Mouse (Mus musculus) limb, embryonic 12.5 days (tissue): ENCODE data around the gene Supt4a. TPM values are rescaled to one million over a fixed set of nuclear protein-coding genes. Genes with fewer than 3 reads are reported as not detected.

ENCODE experiments used
- ATAC-seq: fragments of 200-750 bp; cut with Nextera tagmentation; 2 replicates; pipeline ENCODE4 v1.8.0; 2017; ENCODE audit warnings: low read depth, moderate TSS enrichment; ENCODE audit not compliant: insufficient number of reproducible peaks, insufficient read depth, low FRiP score, low TSS enrichment
- H3K27ac ChIP-seq: fragments of 300-500 bp; sonication (generic); 2 replicates; pipeline ENCODE4 v1.5.1; 2016; ENCODE audit warnings: mild to moderate bottlenecking, moderate library complexity
- H3K27me3 ChIP-seq: fragments of 300-500 bp; sonication (generic); 2 replicates; pipeline ENCODE4 v1.6.1; 2016; ENCODE audit warnings: mild to moderate bottlenecking, moderate library complexity
- H3K36me3 ChIP-seq: fragments of 300-500 bp; sonication (generic); 2 replicates; pipeline ENCODE4 v1.6.1; 2016; ENCODE audit warnings: mild to moderate bottlenecking, moderate library complexity
- H3K4me1 ChIP-seq: fragments of 300-500 bp; sonication (generic); replicated peaks from 2 replicates; pipeline ENCODE4 v1.6.1; 2016
- H3K4me2 ChIP-seq: fragments of 300-500 bp; sonication (generic); 2 replicates; pipeline ENCODE4 v1.6.1; 2016; ENCODE audit warnings: mild to moderate bottlenecking, moderate library complexity
- H3K4me3 ChIP-seq: fragments of 300-500 bp; sonication (generic); replicated peaks from 2 replicates; pipeline ENCODE4 v1.5.1; 2016; ENCODE audit warnings: mild to moderate bottlenecking
- H3K9ac ChIP-seq: fragments of 300-500 bp; sonication (generic); replicated peaks from 2 replicates; pipeline ENCODE4 v1.6.1; 2016; ENCODE audit warnings: mild to moderate bottlenecking, moderate library complexity
- H3K9me3 ChIP-seq: fragments of 300-500 bp; sonication (generic); 2 replicates; pipeline ENCODE4 v1.6.1; 2016; ENCODE audit warnings: mild to moderate bottlenecking, moderate library complexity
- WGBS: fragments of 180-500 bp; shearing (Covaris S2); methylation state at CpG from one replicate; pipeline ENCODE4 v1.1.7; 2016; 5-methylcytosine and 5-hydroxymethylcytosine counted together
- polyA plus RNA-seq: library from polyadenylated mRNA; unstranded; fragments of >200 nt; fragmentation: Nextera tagmentation; extraction: Ambion mirVana; gene quantifications from 2 replicates; pipeline ENCODE4 v1.2.1, GENCODE M21; 2016

Supt4a gene
- polyA plus RNA-seq, 1 experiment from 2014 or later, result 167 TPM

DNA sequence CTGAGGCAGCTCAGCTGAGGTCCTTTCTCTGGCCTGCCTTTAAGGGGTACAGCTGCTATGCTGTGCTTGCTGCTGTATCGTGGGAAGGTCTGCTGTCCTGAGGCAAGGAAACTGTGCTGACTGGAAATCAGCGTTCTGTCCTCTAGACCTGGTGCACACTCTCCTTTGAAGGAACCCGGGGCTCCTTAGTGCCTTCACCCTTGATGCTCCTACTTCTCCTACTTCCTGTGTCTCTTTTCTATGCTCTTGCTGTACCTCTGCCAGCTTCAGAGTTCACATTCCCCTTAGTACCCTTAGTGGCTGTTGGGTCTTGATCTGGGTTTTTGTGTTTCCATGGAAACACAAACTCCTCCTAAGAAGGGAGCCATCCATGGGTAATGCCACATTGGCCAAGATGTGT, 6.3 kb downstream of the Supt4a start:
- WGBS, result 94% methylated on average over 3 of the region's 3 CpGs
- peaks cover 57% of the 10 kb centered on the region for H3K36me3 ChIP-seq
- no peak for ATAC-seq

DNA sequence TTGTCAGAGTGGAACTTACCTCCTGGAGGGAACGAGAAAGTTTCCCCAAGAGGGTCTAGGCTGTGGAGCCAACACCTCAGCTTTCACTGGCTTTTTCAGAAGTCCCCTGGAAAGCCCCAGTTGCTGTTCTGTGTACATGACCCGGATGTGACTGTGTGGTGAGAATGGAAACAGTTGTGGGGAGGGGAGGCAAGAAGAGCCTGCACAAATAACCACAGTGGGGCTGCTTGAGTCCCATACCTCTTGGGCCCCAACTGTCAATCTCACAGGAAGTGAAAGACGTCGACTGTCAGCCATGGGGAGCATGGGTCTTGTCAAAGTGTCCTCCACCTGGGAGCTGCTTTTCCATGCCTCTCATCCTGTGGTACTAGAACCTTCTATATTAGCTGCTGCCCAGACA, 7.6 kb downstream of the Supt4a start:
- H3K4me2 ChIP-seq, result no peak overlapping the region
- H3K36me3 ChIP-seq, result peaks cover 49% of the 10 kb centered on the region
- no peaks in the 10 kb centered on the region for H3K27me3 ChIP-seq
- H3K27ac ChIP-seq, result no peak overlapping the region
- peaks cover 4% of the 10 kb centered on the region for H3K4me1 ChIP-seq
- WGBS, result 80% methylated on average over 4 of the region's 4 CpGs
- ATAC-seq, result no peak
- H3K9me3 ChIP-seq, result no peaks in the 10 kb centered on the region
- H3K4me3 ChIP-seq, result no peak overlapping the region
- H3K9ac ChIP-seq, result no peak overlapping the region

More for the DNA sequence above, 6.3 kb downstream of the Supt4a start:
- Histone ChIP-seq H3K4me2 (no peak overlapping the region), H3K4me3 (no peak overlapping the region), H3K27ac (no peak overlapping the region), H3K9ac (no peak overlapping the region), H3K27me3 (no peaks in the 10 kb centered on the region), H3K4me1 (no peaks in the 10 kb centered on the region; the same call in 1 of the 2 replicates), H3K9me3 (no peaks in the 10 kb centered on the region)

DNA sequence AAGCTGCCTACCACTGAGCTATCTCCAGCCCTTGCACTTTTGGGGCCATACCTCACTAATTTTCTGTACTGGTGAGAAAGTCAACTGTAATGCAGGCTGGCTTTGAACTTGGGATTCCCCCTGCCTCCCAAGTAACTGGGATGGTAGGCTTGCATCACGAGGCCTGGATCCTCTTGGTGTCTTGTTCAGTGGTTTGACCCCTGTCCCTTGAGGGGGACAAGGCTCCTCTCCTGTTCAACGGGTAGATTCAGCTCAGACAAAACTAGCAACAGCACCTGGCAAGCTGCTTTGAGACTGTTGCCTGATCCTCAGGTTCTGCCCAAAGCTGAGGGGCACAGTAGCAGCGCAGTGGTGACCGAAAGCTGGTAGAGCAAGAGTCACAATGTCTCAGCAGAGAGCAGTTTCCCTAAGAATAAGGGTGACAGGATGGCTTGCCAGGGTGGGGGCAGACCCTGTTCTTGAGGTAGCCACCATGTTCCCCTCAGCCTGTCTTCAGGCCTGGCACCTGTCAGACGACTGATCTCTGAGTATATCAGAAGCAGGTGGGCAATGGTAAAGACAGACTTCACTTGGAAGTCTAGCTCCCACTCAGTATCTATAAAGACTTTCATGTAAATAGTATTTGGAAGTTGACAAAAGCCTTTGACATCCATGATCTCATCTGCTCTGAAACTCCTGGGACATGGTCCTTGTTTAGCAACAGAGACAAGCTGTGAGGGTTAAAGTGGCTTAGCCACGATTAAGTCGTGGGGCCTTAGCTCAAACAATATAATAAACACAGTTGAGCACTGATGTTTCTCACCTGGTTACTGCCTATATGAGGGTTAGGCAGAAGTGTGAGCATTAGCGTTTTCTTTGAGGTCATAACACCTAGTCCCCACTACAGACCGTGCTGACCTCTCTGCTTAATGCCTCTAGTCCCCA, 8.5 kb downstream of the Supt4a start:
- Histone ChIP-seq H3K27me3 (no peaks in the 10 kb centered on the region), H3K36me3 (peaks cover 41% of the 10 kb centered on the region), H3K4me3 (no peak overlapping the region), H3K9ac (no peak overlapping the region), H3K27ac (no peak overlapping the region), H3K9me3 (no peaks in the 10 kb centered on the region), H3K4me1 (peaks cover 4% of the 10 kb centered on the region), H3K4me2 (no peak overlapping the region)
- WGBS, result 77% methylated on average over 9 of the region's 9 CpGs
- no peak for ATAC-seq

DNA sequence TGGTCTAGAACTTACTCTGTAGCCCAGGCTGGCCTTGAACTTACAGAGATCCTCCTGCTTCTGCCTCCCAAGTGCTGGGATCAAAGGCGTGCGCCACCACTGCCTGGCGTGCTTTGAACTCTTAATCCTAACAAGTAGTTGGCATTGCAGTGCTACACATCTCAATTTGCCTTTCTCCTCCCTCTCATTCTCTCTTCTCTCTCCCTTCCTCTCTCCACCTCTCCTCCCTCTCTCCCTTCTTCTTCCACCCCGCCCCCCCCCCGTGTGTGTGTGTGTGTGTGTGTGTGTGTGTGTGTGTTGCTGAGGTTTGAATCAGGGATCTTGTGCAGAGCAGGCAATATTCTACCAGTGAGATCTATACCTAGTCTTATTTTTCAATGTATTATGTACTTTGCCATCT, 10.0 kb downstream of the Supt4a start:
- Histone ChIP-seq H3K4me3 (no peak overlapping the region), H3K4me2 (no peak overlapping the region), H3K36me3 (peaks cover 28% of the 10 kb centered on the region), H3K27ac (no peak overlapping the region), H3K4me1 (peaks cover 4% of the 10 kb centered on the region), H3K9ac (no peak overlapping the region), H3K27me3 (no peaks in the 10 kb centered on the region), H3K9me3 (no peaks in the 10 kb centered on the region)
- no peak for ATAC-seq
- WGBS, result 90% methylated on average over 5 of the region's 5 CpGs

DNA sequence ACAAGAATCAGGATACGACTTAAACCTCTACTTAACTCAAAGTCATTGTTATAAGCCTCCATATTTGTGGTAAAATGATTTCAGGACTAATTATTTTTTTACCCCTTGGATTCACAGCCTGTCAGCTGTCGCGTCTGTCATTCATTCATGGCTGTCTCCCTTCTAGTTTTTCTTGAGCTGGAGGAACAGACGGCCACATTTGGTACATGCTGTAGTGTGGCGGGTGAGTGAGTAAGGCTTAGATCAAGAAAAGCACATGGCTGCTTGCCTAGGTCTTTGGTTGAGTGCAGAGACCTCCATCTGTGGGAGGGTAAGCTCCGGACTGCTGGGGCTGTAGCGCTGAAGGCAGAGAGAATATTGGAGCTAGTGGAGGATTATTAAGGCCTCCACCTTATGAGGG, 10.4 kb downstream of the Supt4a start:
- Histone ChIP-seq H3K27ac (no peak overlapping the region), H3K27me3 (no peaks in the 10 kb centered on the region), H3K9ac (no peak overlapping the region), H3K4me2 (no peak overlapping the region), H3K4me3 (no peak overlapping the region), H3K9me3 (no peaks in the 10 kb centered on the region), H3K4me1 (peaks cover 4% of the 10 kb centered on the region), H3K36me3 (peaks cover 24% of the 10 kb centered on the region)
- 94% methylated on average over 7 of the region's 7 CpGs for WGBS
- ATAC-seq, result no peak

DNA sequence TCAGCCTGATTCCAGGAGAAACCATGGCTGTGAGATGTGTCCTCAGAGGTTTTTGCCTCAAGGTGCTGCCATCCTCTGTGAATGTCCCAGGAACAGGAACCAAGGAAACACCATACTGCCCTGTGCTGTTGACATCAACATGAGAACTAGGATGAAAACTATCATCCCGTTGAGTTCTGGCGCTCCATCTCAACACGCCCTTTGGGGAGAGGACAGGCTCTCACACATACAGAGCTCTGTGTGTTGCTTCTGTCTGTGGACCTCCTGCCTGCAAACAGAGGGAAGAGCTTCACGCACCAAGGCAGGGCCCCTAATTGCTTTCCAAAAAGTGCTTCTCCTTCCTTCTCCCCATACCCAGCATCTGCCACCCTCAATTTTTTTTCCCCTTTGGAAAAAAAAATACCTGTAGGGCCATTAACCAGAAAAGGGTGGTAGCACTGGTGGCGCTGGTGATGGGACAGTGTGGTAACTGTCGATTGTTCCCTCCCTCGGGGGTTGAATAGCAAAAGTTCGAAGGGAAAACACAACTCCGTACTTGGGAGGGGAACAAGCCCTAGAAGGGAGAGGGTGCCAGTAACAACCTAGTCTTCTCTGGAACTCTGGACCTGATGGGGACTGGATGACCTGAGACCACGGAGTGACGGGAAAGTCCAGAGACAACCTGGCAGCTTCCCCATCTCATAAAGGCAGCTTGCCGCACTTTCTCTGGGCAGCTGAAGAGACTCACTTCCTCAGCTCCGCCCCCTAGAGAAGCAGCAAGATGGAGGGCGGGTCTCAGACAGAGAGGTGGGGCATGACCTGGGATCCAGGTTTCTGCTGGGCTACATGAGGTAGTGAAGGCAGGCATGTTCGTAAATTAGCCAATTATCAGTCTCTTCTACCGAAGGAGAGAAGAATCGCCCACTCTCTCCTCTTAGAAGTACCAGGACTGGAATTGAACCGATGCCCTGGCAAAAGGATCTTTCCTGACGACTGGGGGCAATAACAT, 11.1 kb downstream of the Supt4a start:
- Histone ChIP-seq H3K27ac (no peak overlapping the region), H3K4me3 (no peak overlapping the region), H3K27me3 (no peaks in the 10 kb centered on the region)

DNA sequence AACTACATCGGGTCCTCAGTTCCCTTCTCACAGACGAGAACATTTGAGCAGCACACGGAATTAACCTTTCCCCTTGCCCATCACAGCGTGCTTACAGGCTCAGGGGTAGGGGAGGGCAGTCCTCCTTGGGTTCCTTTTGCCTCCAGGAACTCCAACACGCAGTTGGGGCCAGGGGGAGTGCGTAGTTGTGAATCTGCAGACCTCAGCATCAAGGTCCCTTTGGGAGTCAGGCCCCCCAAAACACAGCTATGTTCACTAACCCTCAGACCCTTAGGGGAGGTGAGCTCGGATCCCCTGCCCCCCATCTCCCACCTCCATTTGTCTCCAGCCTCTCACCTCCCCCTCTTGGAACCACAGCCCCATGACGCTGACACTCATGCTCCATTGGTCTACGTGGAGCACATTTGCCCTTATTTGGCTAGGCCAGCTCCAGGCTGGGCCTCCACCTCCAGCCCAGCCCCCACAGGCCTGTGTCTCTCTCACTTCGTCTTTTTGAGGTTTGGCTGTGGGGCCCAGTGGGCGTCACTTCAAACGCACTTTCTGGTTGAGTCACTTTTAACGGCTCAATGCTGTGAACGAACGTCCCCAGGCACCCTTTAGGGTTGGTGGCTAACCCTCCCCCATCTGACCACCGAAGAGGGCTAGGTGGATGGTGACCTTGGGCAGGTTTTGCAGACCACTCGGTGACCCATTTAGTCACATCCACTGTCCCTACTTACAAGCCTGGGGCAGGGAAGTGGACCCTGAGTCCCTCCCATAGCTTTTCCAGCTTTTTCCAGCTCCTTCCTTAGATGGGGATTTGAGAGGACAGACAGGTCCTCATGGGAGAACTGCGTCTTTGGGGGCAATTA, 12.1 kb downstream of the Supt4a start:
- no peak overlapping the region for H3K4me3 ChIP-seq
- peaks cover 11% of the 10 kb centered on the region; the same call in 1 of the 2 replicates for H3K36me3 ChIP-seq
- H3K4me1 ChIP-seq, result peaks cover 7% of the 10 kb centered on the region
- no peak overlapping the region for H3K27ac ChIP-seq
- no peaks in the 10 kb centered on the region for H3K9me3 ChIP-seq
- 36% methylated on average over 18 of the region's 18 CpGs for WGBS
- ATAC-seq, result no peak
- H3K27me3 ChIP-seq, result no peaks in the 10 kb centered on the region
- peak overlapping the region; percentile 25; the same call in 1 of the 2 replicates for H3K4me2 ChIP-seq
- no peak overlapping the region for H3K9ac ChIP-seq

More for the DNA sequence above, 11.1 kb downstream of the Supt4a start:
- no peaks in the 10 kb centered on the region for H3K9me3 ChIP-seq
- peaks cover 4% of the 10 kb centered on the region for H3K4me1 ChIP-seq
- peak overlapping the region; percentile 25; the same call in 1 of the 2 replicates for H3K4me2 ChIP-seq
- peaks cover 18% of the 10 kb centered on the region for H3K36me3 ChIP-seq
- 31% methylated on average over 19 of the region's 19 CpGs for WGBS
- no peak for ATAC-seq
- H3K9ac ChIP-seq, result no peak overlapping the region

DNA sequence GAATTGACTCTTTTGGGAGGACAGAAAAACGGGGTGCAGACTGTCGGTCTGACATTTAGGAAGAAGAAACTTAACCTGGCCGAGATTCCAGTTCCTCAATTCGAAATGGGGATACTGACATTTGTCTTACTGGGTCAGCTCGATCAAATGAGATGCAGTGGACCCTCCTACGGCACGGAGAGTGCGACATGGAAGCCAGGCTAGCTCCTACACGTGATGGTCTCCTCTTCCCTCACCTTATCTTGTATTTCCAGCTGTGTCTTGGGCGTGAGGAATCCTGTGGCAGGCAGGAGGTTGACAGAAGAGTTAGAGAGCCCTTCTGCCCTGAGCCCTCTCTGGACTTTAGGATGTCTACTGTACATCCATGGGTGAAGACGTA, 12.7 kb downstream of the Supt4a start:
- WGBS, result 80% methylated on average over 11 of the region's 11 CpGs

DNA sequence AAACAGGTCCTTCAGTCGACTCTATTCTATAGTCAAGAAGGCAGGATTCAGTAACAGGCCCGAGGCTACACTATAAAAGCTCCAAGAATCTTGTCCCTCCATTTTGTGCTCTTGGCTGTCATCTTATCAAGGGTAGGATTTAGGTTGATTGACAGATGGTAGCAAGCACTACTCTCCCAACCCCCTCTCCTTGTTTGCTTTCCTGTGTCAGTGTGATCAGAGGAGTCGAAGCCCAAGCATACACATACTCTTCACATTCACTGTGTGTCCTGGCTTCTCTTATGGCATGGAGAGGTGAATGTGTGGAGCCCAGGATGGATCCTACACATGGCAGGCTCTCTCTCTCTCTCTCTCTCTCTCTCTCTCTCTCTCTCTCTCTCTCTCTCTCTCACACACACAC, 13.2 kb downstream of the Supt4a start:
- no peak overlapping the region for H3K4me2 ChIP-seq
- H3K4me1 ChIP-seq, result peaks cover 11% of the 10 kb centered on the region
- ATAC-seq, result no peak
- H3K27me3 ChIP-seq, result no peaks in the 10 kb centered on the region
- H3K9me3 ChIP-seq, result no peaks in the 10 kb centered on the region
- 0 out of 2 replicates have a peak, but pooled peaks cover under 1% of the 10 kb centered on the region for H3K36me3 ChIP-seq
- 69% methylated on average over 3 of the region's 3 CpGs for WGBS
- no peak overlapping the region for H3K4me3 ChIP-seq
- no peak overlapping the region for H3K27ac ChIP-seq
- H3K9ac ChIP-seq, result no peak overlapping the region

More for the DNA sequence above, 12.7 kb downstream of the Supt4a start:
- no peak overlapping the region for H3K4me2 ChIP-seq
- no peak overlapping the region for H3K9ac ChIP-seq
- no peaks in the 10 kb centered on the region for H3K27me3 ChIP-seq
- ATAC-seq, result no peak
- no peak overlapping the region for H3K4me3 ChIP-seq
- peaks cover 5% of the 10 kb centered on the region; the same call in 1 of the 2 replicates for H3K36me3 ChIP-seq
- H3K9me3 ChIP-seq, result no peaks in the 10 kb centered on the region
- H3K27ac ChIP-seq, result no peak overlapping the region
- peaks cover 11% of the 10 kb centered on the region for H3K4me1 ChIP-seq

DNA sequence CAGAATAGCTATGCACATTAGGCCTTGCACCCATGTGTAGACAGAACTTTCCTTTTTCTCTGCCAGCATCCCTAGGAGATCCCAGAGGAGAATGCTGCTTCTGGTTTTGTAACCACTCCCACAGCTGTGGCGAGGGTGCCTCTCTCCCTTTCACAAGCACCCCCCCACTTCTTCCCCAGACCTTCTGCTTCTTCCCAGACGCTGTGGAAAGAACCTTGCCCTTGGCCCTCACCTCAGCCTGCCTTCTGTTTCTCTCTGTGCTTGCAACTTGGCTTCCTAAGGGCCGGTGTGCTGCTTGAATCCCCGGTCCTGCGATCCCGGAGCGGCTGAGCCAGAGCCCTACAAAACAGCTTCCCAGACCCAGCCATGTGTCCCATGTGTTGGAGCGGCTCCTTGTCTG, 13.7 kb downstream of the Supt4a start:
- no peak overlapping the region for H3K27ac ChIP-seq
- H3K4me2 ChIP-seq, result no peak overlapping the region
- peaks cover 11% of the 10 kb centered on the region for H3K4me1 ChIP-seq
- no peaks in the 10 kb centered on the region for H3K27me3 ChIP-seq
- ATAC-seq, result no peak
- no peak overlapping the region for H3K9ac ChIP-seq
- no peaks in the 10 kb centered on the region for H3K9me3 ChIP-seq
- H3K36me3 ChIP-seq, result no peaks in the 10 kb centered on the region
- no peak overlapping the region for H3K4me3 ChIP-seq
- whole genome bisulfite sequencing, result 81% methylated on average over 8 of the region's 8 CpGs
